Mouse (Mus musculus) adrenal gland, adult 18-20 months (tissue): ENCODE results near the gene Asphd2. TPM values are rescaled to one million over a fixed set of nuclear protein-coding genes. Genes with fewer than 3 reads are reported as not detected.

Experiments used
- DNase-seq, 2 experiments: peaks; one replicate each; pipeline ENCODE4 v3.0.0; 2021 to 2022; ENCODE audit warnings: low spot score in 2 of 2
- total RNA-seq, 2 experiments: library from RNA; stranded (reverse); gene quantifications; 1 replicate in 1 of 2; 2 replicates in 1 of 2; pipeline ENCODE4 v1.2.3; 2021

Gene Asphd2
- total RNA-seq, 2 experiments from 2014 or later: 3.4 to 4.3 TPM

GRCm38 (mm10) chr5:112391676-112392323 is 2.9 kb downstream of the Asphd2 start:
- no peak for DNase-seq

- DNase-seq: no peak
Observed at GRCm38 (mm10) chr5:112391002-112391401, 3.7 kb downstream of the Asphd2 start.

- DNase-seq: no peak
Observed at GRCm38 (mm10) chr5:112389352-112389751, 5.3 kb downstream of the Asphd2 start.

GRCm38 (mm10) chr5:112385973-112386372 is 8.7 kb downstream of the Asphd2 start:
- no peak for DNase-seq

GRCm38 (mm10) chr5:112384805-112385472 is 9.7 kb downstream of the Asphd2 start:
- DNase-seq: no peak

GRCm38 (mm10) chr5:112382641-112383330 is 11.9 kb downstream of the Asphd2 start:
- DNase-seq: peak; percentile 29 to 37

GRCm38 (mm10) chr5:112382042-112382441 is 12.6 kb downstream of the Asphd2 start:
- DNase-seq: no peak

- DNase-seq: peak in 1 of 2 experiments; percentile 29
Observed at GRCm38 (mm10) chr5:112381154-112381553, 13.5 kb downstream of the Asphd2 start.

- DNase-seq: peak in 1 of 2 experiments; percentile 33
Observed at GRCm38 (mm10) chr5:112378716-112379115, 15.9 kb downstream of the Asphd2 start.

- DNase-seq: no peak
Observed at GRCm38 (mm10) chr5:112377380-112377779, 17.3 kb downstream of the Asphd2 start.

- DNase-seq: no peak
Observed at GRCm38 (mm10) chr5:112376111-112376510, 18.6 kb downstream of the Asphd2 start.

GRCm38 (mm10) chr5:112371933-112372332 is 22.7 kb downstream of the Asphd2 start:
- no peak for DNase-seq

GRCm38 (mm10) chr5:112370236-112370813 is 24.3 kb downstream of the Asphd2 start:
- no peak for DNase-seq

- no peak for DNase-seq
Observed at GRCm38 (mm10) chr5:112369326-112369725, 25.3 kb downstream of the Asphd2 start.

GRCm38 (mm10) chr5:112368666-112369065 is 26.0 kb downstream of the Asphd2 start:
- no peak for DNase-seq

GRCm38 (mm10) chr5:112367929-112368328 is 26.7 kb downstream of the Asphd2 start:
- DNase-seq: no peak

GRCm38 (mm10) chr5:112367338-112367737 is 27.3 kb downstream of the Asphd2 start:
- no peak for DNase-seq

- DNase-seq: no peak
Observed at GRCm38 (mm10) chr5:112366879-112367278, 27.8 kb downstream of the Asphd2 start.

- no peak for DNase-seq
Observed at GRCm38 (mm10) chr5:112364184-112364797, 30.4 kb downstream of the Asphd2 start.

GRCm38 (mm10) chr5:112360077-112360476 is 34.6 kb downstream of the Asphd2 start:
- no peak for DNase-seq

- DNase-seq: no peak
Observed at GRCm38 (mm10) chr5:112359520-112359919, 35.1 kb downstream of the Asphd2 start.
